Mouse (Mus musculus) CH12.LX (cell line): ENCODE measurements around the gene Inpp5b.

Experiments
- CTCF ChIP-seq, 2 experiments: IDR thresholded peaks in 1 of 2; conservative IDR thresholded peaks in 1 of 2; 2 replicates each; pipeline ENCODE4 v1.5.1; 2011 to 2012; ENCODE audit warnings: low read depth in 2 of 2, low read length in 2 of 2, improper control_type of control experiment in 1 of 2, inconsistent platforms in 1 of 2, mild to moderate bottlenecking in 1 of 2, moderate library complexity in 1 of 2
- EP300 ChIP-seq: IDR thresholded peaks from 2 replicates; pipeline ENCODE4 v1.6.1; 2011; ENCODE audit warnings: low read length, improper control_type of control experiment
- KAT2A ChIP-seq: IDR thresholded peaks from 2 replicates; pipeline ENCODE4 v1.6.1; 2012; ENCODE audit warnings: low read length, improper control_type of control experiment, inconsistent platforms; ENCODE audit not compliant: insufficient replicate concordance
- MXI1 ChIP-seq: IDR thresholded peaks from 2 replicates; pipeline ENCODE4 v1.6.1; 2011; ENCODE audit warnings: mild to moderate bottlenecking, low read depth, low read length, improper control_type of control experiment
- POLR2A ChIP-seq: IDR thresholded peaks from 2 replicates; pipeline ENCODE4 v1.6.1; 2011; ENCODE audit warnings: low read depth, mild to moderate bottlenecking, improper control_type of control experiment, low read length
- SMC3 ChIP-seq: IDR thresholded peaks from 2 replicates; pipeline ENCODE4 v1.6.1; 2011; ENCODE audit warnings: low read depth, low read length, improper control_type of control experiment

GRCm38 (mm10) chr4:124772125-124772524 lies 30.5 kb downstream of the Inpp5b start:
- TF ChIP-seq EP300 = no peak
- no peak for TF ChIP-seq KAT2A
- TF ChIP-seq MXI1 = no peak
- no peak for TF ChIP-seq CTCF (conservative IDR thresholded peaks at IDR 0.05 in 1 of 2, IDR thresholded peaks at IDR 0.05 in 1 of 2; ENCODE audit: low read depth in 2 of 2, low read length in 2 of 2)
- no peak for TF ChIP-seq POLR2A
- no peak for TF ChIP-seq SMC3
